Mouse (Mus musculus): ENCODE data around the gene Ckb.

DNA sequence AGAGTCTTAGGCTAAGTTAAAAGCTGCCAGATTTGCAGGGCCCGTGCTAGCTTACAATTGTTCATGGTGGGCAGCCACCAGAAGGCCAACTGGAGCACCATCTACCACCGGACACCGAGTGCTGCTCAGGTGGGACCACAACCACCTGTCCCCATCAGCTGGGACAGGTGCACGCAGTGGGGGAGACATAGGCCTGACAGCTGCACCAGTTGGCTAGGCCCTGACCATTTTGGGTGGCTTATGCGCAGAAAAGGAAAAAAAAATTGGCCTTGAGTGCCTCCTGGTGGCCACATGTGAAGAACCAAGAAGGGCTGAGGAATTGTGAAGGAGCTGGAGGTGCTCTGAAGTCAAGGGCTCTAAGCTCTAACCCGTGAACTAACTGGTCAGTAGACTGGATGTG lies 24.1 kb upstream of the Ckb start:
- TF ChIP-seq POLR2A (IDR thresholded peaks at IDR 0.05; ENCODE audit: insufficient read depth, low read depth, low read length) (no peak), CTCF (IDR thresholded peaks at IDR 0.05; ENCODE audit: insufficient read depth, low read depth, low read length) (peak; percentile 31)
